In genomic region chr10:64675796-64676195, GRCm38 (mm10) we compare ENCODE assay signal across 28 mouse cellular contexts.
DNase-seq lines count a peak whose midpoint lies in the region; ATAC-seq and TF ChIP-seq lines count a peak whose summit lies in the region.
"Had no signal": no experiment of that assay in that cellular context is flagged by ENCODE, and none has a peak within 500 bp of the region (broad histone marks: within the 10 kb centered on the region; RNA-seq: fewer than 3 reads in every experiment).

No protein-coding gene starts in this region.

- no peak for TF ChIP-seq CTCF in midbrain, postnatal 0 days (IDR thresholded peaks at IDR 0.05)

- ATAC-seq in midbrain, postnatal 0 days (ENCODE audit: low FRiP score): no peak
- no peak for ATAC-seq in midbrain, embryonic 15.5 days (replicated peaks)
- ATAC-seq: forebrain, embryonic 16.5 days; midbrain, embryonic 13.5 days had no signal

- H3K9ac ChIP-seq in midbrain, postnatal 0 days (replicated peaks; ENCODE audit: low read length, poor library complexity, severe bottlenecking): no peak overlapping the region
- H3K9ac ChIP-seq in midbrain, embryonic 15.5 days: no peak overlapping the region
- H3K9ac ChIP-seq: heart, embryonic 13.5 days; hindbrain, embryonic 15.5 days; liver, embryonic 14.5 days; midbrain, embryonic 13.5 days; neural tube, embryonic 15.5 days had no signal

- H3K4me2 ChIP-seq in midbrain, postnatal 0 days (ENCODE audit: low read depth, low read length, poor library complexity, severe bottlenecking): no peak overlapping the region
- no peak overlapping the region for H3K4me2 ChIP-seq in midbrain, embryonic 15.5 days
- H3K4me2 ChIP-seq: heart, embryonic 13.5 days; hindbrain, embryonic 15.5 days; midbrain, embryonic 13.5 days; neural tube, embryonic 15.5 days had no signal

- H3K9me3 ChIP-seq in midbrain, postnatal 0 days (ENCODE audit: low read length): no peaks in the 10 kb centered on the region
- no peaks in the 10 kb centered on the region for H3K9me3 ChIP-seq in midbrain, embryonic 15.5 days
- H3K9me3 ChIP-seq: heart, embryonic 13.5 days; hindbrain, embryonic 15.5 days; neural tube, embryonic 15.5 days had no signal

- H3K36me3 ChIP-seq in midbrain, postnatal 0 days (ENCODE audit: insufficient read depth, low read length): no peaks in the 10 kb centered on the region
- H3K36me3 ChIP-seq in midbrain, embryonic 15.5 days (replicated peaks): no peaks in the 10 kb centered on the region
- H3K36me3 ChIP-seq: heart, embryonic 13.5 days; hindbrain, embryonic 15.5 days; midbrain, embryonic 13.5 days; neural tube, embryonic 15.5 days had no signal

- no peaks in the 10 kb centered on the region for H3K27me3 ChIP-seq in midbrain, postnatal 0 days (ENCODE audit: insufficient read depth, low read length)
- H3K27me3 ChIP-seq in midbrain, embryonic 15.5 days (replicated peaks): no peaks in the 10 kb centered on the region
- H3K27me3 ChIP-seq: heart, embryonic 13.5 days; hindbrain, embryonic 15.5 days; midbrain, embryonic 13.5 days; neural tube, embryonic 15.5 days had no signal

- no peak overlapping the region for H3K27ac ChIP-seq in midbrain, postnatal 0 days (ENCODE audit: low read depth, low read length)
- H3K27ac ChIP-seq in midbrain, embryonic 15.5 days: no peak overlapping the region
- H3K27ac ChIP-seq: gastrocnemius, adult 2 months; heart, adult 2 months; heart, embryonic 13.5 days; hindbrain, embryonic 15.5 days; kidney, postnatal 0 days; liver, embryonic 14.5 days; macrophage; midbrain, embryonic 13.5 days; neural tube, embryonic 15.5 days had no signal

- no peaks in the 10 kb centered on the region for H3K4me1 ChIP-seq in midbrain, postnatal 0 days (ENCODE audit: insufficient read depth, low read length)
- H3K4me1 ChIP-seq in midbrain, embryonic 15.5 days: no peaks in the 10 kb centered on the region
- H3K4me1 ChIP-seq: heart, embryonic 13.5 days; hindbrain, embryonic 15.5 days; midbrain, embryonic 13.5 days; neural tube, embryonic 15.5 days had no signal

- no peak overlapping the region for H3K4me3 ChIP-seq in midbrain, postnatal 0 days (ENCODE audit: low read depth, low read length)
- no peak overlapping the region for H3K4me3 ChIP-seq in midbrain, embryonic 15.5 days
- H3K4me3 ChIP-seq: gastrocnemius, adult 2 months; heart, adult 2 months; heart, embryonic 13.5 days; hindbrain, embryonic 15.5 days; midbrain, embryonic 13.5 days; neural tube, embryonic 15.5 days had no signal

- peak; percentile 2 for DNase-seq in cerebellum, adult 9-10 months
- no peak for DNase-seq in cerebellum, adult 11-12 months
- DNase-seq in frontal cortex, adult 2 months (ENCODE audit: extremely low spot score in 1 of 2, low spot score in 1 of 2): peak; percentile 1 to 20
- DNase-seq in frontal cortex, postnatal 14 days (ENCODE audit: low spot score in 2 of 2): no peak
- DNase-seq in midbrain, postnatal 0 days (ENCODE audit: low spot score): peak; percentile 15
- peak; percentile 12 for DNase-seq in brain, embryonic 18.5 days (ENCODE audit: low read depth, low spot score)
- no peak for DNase-seq in kidney, adult 8-10 months
- DNase-seq: adrenal gland, postnatal 14 days; gastrocnemius, adult 2 months; gastrocnemius, postnatal 36 days; heart, adult 2 months; heart, postnatal 10 days; kidney, adult 2 months; kidney, postnatal 4 days; layer of hippocampus, postnatal 36 days; liver; lung, adult 2 months; lung, postnatal 10 days; thymus, postnatal 4 days had no signal

- WGBS in midbrain, postnatal 0 days: 93% methylated on average over 3 of the region's 3 CpGs
- 97% methylated on average over 3 of the region's 3 CpGs for WGBS in midbrain, embryonic 15.5 days

Comparison
In these comparisons a context has a peak if more than half of its experiments do, and no peak if none do; other contexts are left out.
1. DNase-seq: peak in cerebellum, adult 9-10 months (single experiment), frontal cortex, adult 2 months (2 of 2), midbrain, postnatal 0 days (single experiment) and brain, embryonic 18.5 days (single experiment); none in cerebellum, adult 11-12 months (single experiment), frontal cortex, postnatal 14 days (0 of 2) and kidney, adult 8-10 months (0 of 2).